Mouse (Mus musculus) lung, adult 10 weeks (tissue): ENCODE measurements around the gene Olfr1277. TPM values are rescaled to one million over a fixed set of nuclear protein-coding genes. Genes with fewer than 3 reads are reported as not detected.

ENCODE experiments used
- polyA plus RNA-seq: library from polyadenylated mRNA; stranded (reverse); fragments of 350-450 nt; fragmentation: Illumina TruSeq; extraction: RNeasy Lipid Tissue Mini Kit (QIAGEN cat#74804); gene quantifications from one replicate; pipeline ENCODE4 v1.2.3, GENCODE M21; 2014; ENCODE audit warnings: low read depth, low replicate concordance; ENCODE audit not compliant: insufficient read depth

Gene Olfr1277
- not detected for polyA plus RNA-seq

GRCm38 (mm10) chr2:111274006-111274405 is at the start of gene Olfr1277:
Olfr1277 (minus strand) TSS chr2:111274106.

GRCm38 (mm10) chr2:111313717-111314116 is 39.8 kb upstream of the Olfr1277 start, which contains the start of gene Olfr1280:
Olfr1280 (plus strand) TSS chr2:111314017.

GRCm38 (mm10) chr2:111300374-111300773 is 26.5 kb upstream of the Olfr1277 start, which contains the start of gene Olfr1279:
Olfr1279 (plus strand) TSS chr2:111300635.

DNA sequence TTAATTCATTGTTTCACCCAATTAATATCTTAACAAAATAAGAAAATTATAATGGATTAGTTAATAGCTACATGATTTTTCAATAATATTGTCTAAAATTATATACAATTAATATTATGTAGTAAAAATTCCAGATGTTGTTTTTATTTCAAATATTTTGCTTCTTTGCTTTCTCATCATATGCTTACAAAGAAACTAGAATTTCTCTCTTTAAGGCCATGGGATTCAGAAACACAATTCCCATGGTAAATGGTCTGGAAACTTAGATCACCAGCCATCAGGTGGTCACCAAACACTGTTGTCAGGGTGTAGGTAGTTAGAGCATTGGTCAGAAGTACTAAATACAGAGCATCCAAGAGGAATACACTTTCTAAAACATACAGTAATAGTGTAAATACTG is 15.9 kb upstream of the Olfr1277 start, which contains the start of gene Olfr1278:
TSS of gene Olfr1278 (plus strand) at position 301 of the 400 bp plus-strand sequence.

GRCm38 (mm10) chr2:111254216-111254615 is 19.7 kb downstream of the Olfr1277 start, which contains the start of gene Olfr1276:
Olfr1276 (plus strand) TSS chr2:111254516.

DNA sequence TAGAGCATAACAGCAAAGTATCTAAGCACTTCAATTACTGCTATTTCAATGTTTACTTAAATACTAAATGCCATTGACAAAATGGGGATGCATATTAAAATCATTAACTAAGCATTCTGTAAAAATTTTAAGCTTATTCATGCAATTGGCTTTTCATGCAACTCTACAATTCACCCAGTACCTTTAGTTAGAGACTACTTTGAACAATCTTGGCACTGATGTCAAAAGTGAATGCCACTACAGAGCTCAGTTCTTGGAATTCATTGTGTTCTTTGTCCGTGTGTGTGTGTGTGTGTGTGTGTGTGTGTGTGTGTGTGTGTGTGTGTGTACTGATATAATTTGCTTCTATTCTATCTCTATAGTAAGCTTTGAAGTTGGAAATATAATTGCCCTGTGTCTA is 38.7 kb downstream of the Olfr1277 start, which contains the start of gene Olfr1275:
TSS of gene Olfr1275 (minus strand) at position 101 of the 400 bp plus-strand sequence.

DNA sequence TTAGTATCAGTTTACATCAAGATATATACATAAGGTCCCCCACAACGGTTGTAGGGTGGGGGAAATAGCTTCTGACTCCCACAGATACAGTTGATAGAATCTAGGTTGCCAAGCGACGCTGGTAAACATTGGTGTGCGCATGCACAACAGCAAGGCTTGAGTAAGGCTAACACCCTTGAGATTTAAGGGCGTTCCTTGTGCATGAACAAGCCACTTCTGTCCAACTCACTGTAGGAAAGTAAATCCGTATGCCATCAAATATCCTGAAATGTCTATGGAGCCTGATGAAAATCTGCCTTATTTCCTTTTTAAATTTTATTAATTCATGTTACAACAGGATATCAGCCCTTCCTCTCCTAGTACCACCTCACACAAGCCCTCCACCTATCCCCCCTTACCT is 44.4 kb downstream of the Olfr1277 start, which contains the start of gene 4930430A15Rik:
TSS of gene 4930430A15Rik (minus strand) at position 101 of the 400 bp plus-strand sequence.

Other genes with a start within 250 kb of the Olfr1277 start
- gene Gm13941, start 168.1 kb downstream of the Olfr1277 start, polyA plus RNA-seq, result not detected
- not detected for gene Gm15130, start 121.2 kb downstream of the Olfr1277 start, polyA plus RNA-seq
- gene 4930430A15Rik, start 44.5 kb downstream of the Olfr1277 start, polyA plus RNA-seq, result not detected
- not detected for gene Olfr1275, start 38.8 kb downstream of the Olfr1277 start, polyA plus RNA-seq
- not detected for gene Olfr1276, start 19.6 kb downstream of the Olfr1277 start, polyA plus RNA-seq
- not detected for gene Olfr1278, start 16.0 kb upstream of the Olfr1277 start, polyA plus RNA-seq
- not detected for gene Olfr1279, start 26.5 kb upstream of the Olfr1277 start, polyA plus RNA-seq
- not detected for gene Olfr1280, start 39.9 kb upstream of the Olfr1277 start, polyA plus RNA-seq
- gene Olfr1281, start 52.4 kb upstream of the Olfr1277 start, polyA plus RNA-seq, result not detected
- not detected for gene Olfr1282, start 62.0 kb upstream of the Olfr1277 start, polyA plus RNA-seq
- not detected for gene Olfr1283, start 92.7 kb upstream of the Olfr1277 start, polyA plus RNA-seq
- not detected for gene Olfr1284, start 101.4 kb upstream of the Olfr1277 start, polyA plus RNA-seq
- not detected for gene Olfr1286, start 149.0 kb upstream of the Olfr1277 start, polyA plus RNA-seq
- gene Olfr1287, start 175.0 kb upstream of the Olfr1277 start, polyA plus RNA-seq, result not detected
- gene Olfr1288, start 200.0 kb upstream of the Olfr1277 start, polyA plus RNA-seq, result not detected
- not detected for gene Olfr1289, start 206.7 kb upstream of the Olfr1277 start, polyA plus RNA-seq
- gene Olfr1290, start 219.7 kb upstream of the Olfr1277 start, polyA plus RNA-seq, result not detected
- not detected for gene Olfr1291-ps1, start 223.1 kb upstream of the Olfr1277 start, polyA plus RNA-seq